Mouse (Mus musculus) R1 (cell line): ENCODE results near the gene Dazap2.
A peak's percentile ranks its signal among the peaks of the same experiment; 100 is the strongest.

ENCODE experiments used
- DNase-seq: peaks from one replicate; pipeline ENCODE4 v3.0.0-alpha.2; 2018; ENCODE audit warnings: low read depth, low spot score

The Dazap2 gene

DNA sequence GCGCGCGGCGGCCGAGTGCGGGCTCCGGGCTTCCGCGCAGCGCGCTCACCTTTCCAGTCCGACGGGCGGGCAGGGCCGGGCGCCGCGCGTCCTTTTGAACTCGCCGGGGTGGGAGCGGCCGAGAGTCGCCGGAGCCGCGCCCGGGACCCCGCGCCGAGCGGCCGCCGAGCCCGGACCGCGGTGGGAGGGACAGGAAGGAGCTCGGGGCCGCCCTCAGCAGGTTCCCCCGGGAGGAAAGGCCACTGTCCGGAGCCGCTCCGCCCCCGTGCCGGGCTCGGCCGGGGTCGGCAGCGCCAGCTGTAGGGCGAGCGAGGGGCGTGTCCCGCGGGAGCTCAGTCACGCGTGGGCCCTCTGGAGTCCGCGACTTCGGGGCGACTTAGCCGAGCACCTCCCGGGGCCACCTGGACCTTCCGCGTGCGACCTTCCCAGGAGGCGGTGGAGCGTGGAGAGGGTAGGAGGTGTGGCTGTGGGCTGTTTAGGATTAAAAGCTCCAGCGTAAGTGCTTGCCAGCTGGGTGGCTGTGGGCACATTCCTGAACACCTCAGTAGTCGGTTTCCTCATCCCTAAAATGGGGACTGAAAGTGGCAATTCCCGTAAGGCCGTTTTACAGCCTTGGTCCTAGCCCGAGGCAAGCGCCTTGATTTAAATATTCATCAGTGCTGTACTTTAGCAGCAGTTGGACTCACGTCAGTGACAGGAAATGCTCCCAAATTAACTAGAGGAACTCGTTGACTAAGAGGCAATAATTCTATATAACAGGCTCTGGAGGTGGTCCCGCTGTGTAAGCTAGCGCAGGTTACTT, 21.8 kb downstream of the Dazap2 start, which contains the start of gene Smagp:
Smagp (minus strand) TSS at position 241 of the 802 bp plus-strand sequence.
- peak; percentile 81 for DNase-seq

GRCm38 (mm10) chr15:100637661-100638060, 22.5 kb downstream of the Dazap2 start:
- DNase-seq = no peak

GRCm38 (mm10) chr15:100639972-100640750, 25.0 kb downstream of the Dazap2 start:
- no peak for DNase-seq

DNA sequence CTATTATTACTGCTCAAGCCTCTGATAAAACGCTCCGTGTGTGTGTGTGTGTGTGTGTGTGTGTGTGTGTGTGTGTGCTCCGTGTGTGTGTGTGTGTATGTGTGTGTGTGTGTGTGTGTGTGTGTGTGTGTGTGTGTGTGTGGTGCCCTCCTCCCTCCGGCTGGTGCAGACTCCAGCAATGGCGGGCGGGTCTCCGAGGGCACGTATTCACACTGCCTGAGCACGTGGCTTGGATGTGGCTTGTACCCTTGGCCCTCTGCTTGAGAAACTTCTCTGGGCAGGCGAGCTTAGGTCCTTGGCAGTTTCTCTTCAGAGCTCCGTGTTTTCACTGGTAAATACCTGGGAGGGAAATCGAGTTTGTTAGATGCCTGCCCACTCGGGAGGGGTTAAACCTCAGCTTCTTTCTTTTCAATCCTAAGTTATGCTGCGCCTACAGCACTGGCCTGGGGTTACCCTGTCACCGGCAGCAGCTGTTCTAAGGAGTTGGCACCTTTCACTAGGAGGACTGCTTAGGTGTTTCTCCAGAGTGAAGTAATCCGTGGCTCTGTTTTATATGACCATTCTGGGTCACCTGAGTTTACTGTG, 26.2 kb downstream of the Dazap2 start:
- no peak for DNase-seq

DNA sequence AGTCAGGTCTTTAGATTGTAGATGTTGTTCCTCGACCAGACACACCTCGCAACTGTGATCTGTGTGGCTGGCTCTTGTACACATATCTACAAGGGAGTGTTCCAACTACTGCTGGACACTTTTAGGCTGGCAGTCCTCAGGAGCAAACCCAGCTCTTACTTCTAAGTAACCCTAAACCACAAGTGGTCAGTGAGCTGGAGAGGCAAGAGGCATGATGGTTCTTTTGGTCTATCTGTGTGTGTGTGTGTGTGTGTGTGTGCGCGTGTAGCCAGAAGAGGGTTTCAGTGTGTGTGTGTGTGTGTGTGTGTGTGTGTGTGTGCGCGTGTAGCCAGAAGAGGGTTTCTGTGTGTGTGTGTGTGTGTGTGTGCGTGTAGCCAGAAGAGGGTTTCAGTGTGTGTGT, 27.3 kb downstream of the Dazap2 start:
- no peak for DNase-seq

DNA sequence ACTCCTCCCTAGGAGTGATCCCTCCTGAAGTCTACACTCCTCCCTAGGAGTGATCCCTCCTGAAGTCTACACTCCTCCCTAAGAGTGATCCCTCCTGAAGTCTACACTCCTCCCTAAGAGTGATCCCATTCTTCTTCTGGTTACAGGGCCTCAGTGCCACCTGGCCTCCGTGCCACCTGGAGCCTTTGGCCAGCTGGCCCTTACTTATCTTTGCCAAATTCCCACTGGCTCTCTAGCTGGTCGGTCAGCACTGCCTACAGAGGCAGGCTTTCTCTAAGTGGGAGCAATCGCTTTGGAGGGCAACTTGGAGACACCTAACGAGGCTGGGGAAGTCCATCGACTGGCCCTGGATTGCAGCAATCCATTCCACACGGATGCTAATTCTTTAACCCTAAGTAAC, 31.0 kb downstream of the Dazap2 start:
- no peak for DNase-seq

DNA sequence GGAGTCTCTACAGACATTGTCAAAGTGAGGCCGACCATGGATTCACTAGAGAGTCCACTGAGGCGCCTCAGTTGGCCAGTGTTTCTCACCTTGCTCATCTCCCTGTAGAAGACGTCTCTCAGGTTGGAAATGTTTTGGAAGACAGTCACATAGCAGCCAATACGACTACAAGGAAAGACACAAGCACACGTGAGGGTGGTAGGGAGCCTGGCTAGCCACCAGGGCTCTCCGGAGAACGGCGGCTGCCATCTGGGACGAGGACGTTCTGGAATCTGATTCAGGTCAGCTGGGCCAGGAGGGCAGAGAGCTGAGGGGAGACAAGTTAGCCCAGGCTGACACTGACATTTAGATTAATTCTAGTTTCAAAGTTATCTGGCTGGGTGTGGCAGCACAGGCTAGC, 35.0 kb downstream of the Dazap2 start:
- DNase-seq = no peak

- no peak for DNase-seq
Measured at GRCm38 (mm10) chr15:100651610-100652009, 36.5 kb downstream of the Dazap2 start.

DNA sequence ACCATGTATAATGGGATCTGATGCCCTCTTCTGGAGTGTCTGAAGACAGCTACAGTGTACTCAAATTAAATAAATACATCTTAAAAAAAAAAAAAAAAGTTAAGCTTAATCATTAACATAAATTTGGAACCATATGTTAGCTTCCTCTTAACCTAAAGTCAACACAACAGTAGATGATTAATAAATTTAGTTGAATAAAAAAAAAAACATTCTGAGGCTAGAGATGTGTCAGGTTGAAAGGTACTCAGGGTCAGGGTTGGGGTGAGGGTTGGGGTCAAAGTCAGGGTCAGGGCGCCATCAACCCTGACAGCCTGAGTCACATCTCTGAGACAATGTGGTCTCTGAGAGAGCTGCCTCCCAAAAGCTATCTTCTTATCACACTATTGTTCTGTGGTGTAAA, 39.1 kb downstream of the Dazap2 start:
- no peak for DNase-seq

- no peak for DNase-seq
Measured at GRCm38 (mm10) chr15:100655201-100655600, 40.1 kb downstream of the Dazap2 start.

DNA sequence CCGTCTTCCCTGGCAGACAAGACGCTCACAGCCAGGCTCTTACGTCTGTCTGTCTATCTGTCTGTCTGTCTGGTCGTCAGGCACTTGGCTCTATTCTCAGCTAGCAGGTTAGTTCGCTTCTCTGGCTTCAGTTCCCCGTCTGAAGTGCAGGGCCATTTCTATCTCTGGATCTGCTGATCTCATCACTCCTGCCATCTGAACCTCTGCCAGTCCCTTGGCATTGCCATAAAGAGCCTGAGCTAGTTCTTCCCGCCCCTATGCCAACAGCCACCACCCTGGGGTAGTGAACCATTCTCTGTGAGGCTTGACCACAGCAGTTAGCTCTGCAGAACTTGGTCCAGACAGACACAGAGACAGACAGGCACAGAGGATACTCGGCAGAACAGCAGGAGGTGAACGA, 45.2 kb downstream of the Dazap2 start:
- no peak for DNase-seq

DNA sequence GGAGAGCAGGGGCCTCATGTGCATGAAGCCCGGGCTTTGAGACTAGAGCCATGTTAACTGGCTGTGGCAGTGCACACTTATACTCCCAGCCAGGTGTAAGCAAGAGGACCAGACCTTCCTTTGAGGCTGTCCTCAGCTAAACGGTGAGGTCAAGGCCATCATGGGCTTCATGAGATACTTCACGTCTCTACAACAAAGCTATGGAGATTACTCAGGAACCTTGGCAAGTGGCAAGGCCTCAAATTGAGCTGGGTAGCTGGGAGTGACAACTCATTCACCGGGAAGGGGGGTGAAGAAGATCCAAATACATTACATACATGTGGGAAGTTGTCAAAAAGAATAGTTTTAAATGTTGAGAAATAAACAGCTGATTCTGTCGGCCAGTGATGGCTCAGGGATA, 45.7 kb downstream of the Dazap2 start:
- no peak for DNase-seq

DNA sequence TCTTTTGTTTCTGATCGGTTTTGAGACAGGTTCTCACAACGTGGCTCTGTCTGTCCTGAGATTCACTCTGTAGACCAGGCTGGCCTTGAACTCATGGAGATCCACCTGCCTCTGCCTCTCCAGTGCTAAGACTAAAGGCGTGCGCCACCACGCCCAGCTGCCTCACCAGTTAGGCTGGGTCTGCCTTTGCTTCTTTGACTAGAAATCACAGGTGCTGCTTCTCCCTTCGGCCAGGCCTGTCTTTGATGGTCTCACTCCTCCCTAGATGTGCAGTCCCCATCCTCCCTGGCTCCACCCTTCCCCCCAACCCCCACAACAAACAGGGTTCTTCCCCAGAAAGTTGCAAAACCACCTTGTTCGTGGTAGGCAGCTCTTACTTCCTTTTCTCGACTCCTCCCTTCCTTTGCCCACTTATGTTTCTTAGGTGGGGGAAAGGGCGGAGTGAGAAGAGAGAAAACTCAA, 49.7 kb downstream of the Dazap2 start:
- DNase-seq = no peak

DNA sequence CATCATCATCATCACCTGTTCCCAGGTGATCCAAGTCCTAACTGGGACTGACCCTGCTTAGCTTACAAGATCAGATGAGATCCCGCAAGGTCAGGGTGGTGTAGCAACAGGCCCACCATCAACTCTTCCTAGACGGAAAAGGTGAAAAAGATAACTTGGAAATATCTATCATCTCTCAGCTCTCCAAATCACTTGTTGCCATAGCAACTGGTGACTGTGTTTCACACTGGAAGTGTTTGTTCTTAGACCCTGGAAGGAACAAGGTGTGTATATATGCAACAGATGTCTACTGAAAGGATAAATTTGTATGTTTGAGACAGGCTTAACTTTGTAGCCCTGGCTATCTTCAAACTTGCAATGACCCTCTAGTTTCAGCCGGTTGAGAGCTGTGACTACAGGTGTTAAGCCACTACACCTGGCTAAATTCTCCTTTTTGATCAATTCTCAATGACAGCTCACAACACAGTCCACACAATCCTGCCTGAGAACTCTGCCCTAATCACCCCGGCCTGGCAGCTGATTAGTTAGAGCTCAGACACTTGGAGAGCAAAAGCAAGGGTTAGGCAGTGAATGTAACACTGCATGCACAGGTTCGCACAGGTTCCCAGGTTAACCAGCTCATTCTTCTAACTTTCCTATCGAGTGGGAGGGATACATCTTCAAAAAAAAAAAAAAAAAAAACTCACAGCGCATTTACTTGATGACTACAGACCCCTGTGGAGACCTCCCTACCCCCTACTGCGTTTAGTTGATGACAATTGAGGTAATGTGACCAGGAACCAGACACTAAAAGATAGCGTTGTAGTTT, 50.5 kb downstream of the Dazap2 start:
- DNase-seq = no peak

- peak; percentile 47 for DNase-seq
Measured at GRCm38 (mm10) chr15:100666219-100666696, 51.1 kb downstream of the Dazap2 start.

DNA sequence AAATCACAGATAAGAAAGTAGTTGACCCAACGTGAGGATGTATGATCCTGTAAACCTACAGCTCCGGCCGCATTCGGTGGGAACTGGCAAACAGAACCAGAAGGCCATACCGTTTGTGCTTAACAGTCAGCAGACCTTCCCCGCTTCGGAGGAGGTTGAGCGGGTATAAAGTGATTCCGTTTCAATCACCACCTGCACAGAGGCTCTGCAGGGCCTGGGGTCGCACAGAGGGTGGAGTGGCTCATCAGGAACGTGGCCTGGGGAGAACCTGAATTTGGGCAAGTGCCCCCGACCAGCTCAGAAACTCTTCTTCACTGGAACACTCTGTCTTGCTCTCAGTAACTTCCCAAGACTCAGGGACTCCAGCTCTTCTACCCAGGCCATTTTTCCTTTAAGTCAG, 51.7 kb downstream of the Dazap2 start:
- DNase-seq = no peak

DNA sequence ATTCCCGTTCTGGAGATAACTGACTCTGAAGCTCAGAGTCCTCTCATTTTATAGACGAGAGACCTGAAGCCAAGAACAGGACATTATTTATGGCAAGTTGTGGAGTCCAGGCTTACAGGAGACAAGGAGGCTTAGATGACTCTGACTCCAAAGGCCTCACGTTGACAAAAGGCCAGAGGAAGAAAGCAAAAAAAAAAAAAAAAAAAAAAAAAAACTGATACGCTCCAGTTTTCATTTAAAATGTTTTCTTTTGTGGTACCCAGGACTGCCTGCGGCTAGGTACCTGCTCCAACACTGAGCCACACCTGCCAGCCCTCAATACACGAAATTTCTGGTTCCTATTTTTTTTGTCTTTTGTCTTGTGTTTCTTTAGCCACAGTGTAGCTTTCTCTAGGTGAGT, 52.3 kb downstream of the Dazap2 start:
- no peak for DNase-seq

DNA sequence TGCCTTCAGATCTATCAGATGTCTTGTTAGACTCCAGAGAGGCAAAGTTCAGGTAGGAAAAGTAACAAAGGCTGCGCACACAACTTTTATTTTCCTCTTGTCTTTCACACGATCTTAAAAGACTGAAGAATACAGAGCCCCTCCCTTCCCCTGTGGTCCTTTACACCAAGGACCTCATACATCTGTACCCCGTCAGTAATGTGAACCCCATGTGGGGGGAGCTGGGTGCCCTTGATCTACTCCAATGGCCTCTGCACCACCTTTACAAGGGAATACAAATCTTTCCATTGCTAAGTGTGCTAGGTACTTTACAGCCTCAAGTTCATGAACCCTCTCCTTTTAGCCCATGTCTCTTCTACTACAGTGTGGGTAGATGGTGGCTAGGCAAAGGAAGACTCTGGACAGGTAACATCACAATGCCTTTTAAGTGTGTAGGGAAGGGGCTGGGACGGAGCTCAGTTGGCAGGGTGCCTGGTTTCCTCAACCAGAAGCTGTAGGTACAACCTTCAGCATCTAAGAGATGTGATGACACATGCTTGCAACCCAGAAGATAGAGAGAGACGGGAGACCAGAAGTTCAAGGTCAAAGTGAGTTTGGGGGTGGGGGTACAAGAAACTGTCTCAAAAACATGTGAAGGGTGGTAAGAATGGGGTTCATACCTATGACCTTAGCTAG, 52.9 kb downstream of the Dazap2 start:
- DNase-seq = no peak

- peak; percentile 66 for DNase-seq
Measured at GRCm38 (mm10) chr15:100669337-100669736, 54.2 kb downstream of the Dazap2 start, which contains the start of gene Bin2. Bin2 (minus strand) TSS chr15:100669553.

- no peak for DNase-seq
Measured at GRCm38 (mm10) chr15:100670004-100670403, 54.9 kb downstream of the Dazap2 start.
